Mouse (Mus musculus) cerebellum, adult 9-10 months (tissue): Measurements from ENCODE around the gene Snx8.

Experiments used
- DNase-seq: peaks from one replicate; pipeline ENCODE4 v3.0.0; 2022

Gene Snx8

DNA sequence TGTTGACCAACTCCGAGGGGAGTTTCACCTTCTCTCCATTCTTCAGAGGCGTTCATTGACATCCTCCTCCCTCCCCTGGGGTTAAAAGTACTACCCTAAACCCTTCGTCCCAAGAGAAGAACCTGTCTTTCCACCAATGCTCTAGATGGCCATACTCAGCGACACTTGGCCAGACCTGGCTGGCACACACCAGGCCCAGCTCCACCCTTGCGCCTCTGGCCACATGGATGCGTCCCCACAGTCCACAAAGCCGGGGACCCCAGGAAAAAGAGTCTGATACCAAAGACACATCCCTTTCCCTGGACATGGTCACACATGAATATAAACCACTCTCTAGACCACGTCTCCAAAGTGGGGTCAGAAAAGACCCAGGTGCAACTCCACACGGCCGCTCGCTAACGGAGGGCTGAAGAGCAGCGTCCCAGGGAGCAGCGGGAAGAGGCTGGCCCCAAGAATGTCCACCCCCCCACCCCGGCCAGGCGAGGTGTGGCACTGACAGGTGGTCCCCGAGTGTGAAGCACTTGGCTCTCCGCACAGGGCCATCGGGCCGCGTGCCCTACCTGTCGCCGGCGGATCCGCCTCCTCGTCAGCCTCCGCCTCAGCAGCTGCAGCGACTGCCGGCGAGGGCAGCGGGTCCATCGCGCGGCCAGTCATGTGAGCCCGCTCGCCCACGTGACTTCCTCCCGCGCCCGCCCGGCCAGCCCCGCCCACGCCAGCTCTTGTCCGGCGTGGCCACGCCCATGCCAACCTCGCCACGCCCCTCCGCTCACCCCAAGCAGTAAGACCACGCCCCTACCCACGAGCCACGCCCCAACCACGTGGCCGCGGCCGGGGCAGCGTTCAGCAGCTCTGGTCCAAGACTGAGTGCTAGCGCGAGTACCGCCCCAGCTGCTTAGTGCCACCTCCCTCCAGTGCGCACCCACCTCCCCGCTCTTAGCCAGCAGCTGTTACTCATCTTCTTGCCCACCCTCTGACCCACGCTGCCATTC lies at the start of gene Snx8:
Gene Snx8 (minus strand): TSS at position 675 of the 989 bp plus-strand sequence.
- DNase-seq: peak; percentile 90

DNA sequence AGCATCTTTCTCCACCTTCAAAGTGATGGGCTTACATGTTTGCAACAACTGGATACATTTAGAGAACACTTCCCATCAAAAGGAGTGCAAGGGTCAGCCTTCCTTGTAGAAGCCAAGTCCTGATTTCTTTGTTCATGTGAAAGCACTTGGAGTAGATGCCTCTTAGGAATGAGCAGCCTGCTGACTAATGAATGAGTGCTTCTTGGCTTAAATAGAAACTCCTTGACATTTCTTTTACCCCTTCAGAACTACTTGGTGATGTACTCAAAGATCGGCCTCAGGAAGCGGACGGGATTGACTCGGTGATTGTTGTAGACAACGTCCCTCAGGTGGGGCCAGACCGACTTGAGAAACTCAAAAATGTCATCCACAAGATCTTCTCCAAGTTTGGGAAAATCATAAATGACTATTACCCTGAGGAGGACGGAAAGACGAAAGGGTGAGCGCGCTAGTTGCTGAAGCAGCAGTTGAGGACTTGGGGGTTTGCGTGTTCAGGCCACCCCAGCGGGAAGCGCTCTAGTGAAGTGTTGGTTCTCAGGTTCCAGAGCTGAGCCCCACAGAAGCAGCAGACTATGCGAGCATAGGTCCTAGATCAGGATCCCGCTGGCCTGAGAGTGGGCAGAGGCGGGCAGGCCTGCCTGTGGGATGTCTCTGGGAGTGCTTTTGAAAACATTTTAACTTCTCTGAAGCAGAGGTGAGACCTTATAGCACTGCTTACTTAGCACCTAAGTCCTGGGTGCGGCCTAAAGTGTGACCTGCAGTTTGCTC lies 36.1 kb upstream of the Snx8 start:
- no peak for DNase-seq

DNA sequence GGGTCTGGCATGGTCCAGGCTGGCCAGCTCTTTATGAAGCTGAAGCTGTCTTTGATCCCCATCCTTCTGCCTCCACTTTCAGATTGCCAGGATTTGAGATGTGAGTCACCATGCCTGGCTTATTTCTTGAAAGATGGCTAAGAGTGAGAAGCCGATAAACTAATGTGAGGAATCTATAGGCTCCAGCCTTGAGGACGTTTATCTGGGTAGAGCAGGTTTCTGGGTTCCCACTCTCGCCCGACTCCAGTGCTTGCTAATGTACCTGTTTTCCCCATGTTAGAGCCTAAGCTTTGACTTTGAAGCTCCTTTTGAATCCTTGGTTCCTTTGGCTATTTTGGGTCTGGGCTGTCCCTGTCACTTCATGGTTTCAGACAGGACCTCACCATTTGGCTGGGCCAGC lies 31.6 kb upstream of the Snx8 start:
- no peak for DNase-seq

DNA sequence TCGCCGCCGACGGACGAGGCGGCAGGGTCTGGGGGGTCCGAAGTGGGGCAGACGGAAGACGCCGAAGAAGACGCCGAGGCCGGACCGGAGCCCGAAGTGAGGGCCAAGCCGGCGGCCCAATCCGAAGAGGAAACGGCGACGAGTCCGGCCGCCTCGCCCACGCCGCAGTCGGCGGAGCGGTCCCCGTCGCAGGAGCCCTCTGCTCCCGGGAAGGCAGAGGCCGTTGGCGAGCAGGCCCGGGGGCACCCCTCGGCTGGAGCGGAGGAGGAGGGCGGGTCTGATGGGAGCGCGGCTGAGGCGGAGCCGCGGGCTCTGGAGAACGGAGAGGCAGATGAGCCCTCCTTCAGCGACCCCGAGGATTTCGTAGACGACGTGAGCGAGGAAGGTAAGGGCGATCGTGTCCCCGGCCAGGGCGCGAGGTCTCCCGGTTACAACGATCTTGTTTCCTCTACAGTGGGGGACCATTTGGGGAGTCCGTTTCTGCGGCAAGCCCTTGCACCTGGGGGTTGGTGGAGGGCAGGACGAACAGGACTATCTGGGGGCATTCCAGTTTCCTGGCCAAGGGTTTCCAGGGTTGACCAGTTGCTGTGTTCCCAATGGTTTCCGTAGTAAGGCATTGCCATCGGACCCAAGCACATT lies 30.5 kb upstream of the Snx8 start:
- DNase-seq: peak; percentile 29

DNA sequence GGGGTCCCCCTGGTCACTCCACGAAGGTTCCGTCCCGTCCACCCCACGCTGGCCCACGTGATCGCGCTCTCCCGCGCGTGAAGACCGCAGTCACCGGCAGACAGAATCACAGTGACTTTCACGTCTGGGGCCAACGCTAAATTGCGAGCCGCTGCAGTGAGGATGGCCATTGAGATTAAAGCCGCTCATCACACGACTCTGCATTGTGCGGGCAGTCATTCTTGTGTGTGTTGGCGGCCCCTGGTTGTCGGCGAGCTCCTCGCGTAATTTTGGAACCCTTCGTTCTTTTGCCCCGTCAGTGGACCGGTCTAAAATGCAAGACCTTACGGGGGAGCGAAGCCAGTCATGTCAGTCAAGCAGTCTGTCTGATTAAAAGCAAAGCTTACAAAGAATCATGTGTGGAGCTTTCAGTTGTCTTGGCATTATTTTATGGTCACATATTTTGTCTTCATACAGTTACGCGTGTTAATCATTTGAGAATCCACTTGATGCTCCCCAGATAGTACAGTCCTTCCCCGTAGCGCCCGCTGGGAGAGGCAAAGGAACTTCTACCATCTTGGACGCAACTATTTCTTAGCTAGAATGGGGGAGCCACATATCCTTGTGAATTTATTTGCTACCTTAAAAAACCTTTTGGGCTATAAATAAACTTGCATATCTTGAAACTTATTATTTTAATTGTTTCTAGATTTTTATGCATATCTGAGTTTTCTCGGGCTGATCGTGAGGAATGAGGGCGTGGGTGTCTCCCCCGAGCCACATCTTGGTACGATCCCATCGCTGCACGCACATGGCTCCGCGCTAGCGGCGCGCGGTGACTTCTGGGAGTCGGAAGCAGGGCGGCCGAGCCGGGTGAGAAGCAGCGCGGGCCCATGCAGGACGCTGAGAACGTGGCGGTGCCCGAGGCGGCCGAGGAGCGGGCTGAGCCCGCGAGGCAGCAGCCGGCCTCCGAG lies 29.7 kb upstream of the Snx8 start, which contains the start of gene Eif3b:
Gene Eif3b (plus strand): TSS at position 840 of the 953 bp plus-strand sequence.
- peak; percentile 95 for DNase-seq

DNA sequence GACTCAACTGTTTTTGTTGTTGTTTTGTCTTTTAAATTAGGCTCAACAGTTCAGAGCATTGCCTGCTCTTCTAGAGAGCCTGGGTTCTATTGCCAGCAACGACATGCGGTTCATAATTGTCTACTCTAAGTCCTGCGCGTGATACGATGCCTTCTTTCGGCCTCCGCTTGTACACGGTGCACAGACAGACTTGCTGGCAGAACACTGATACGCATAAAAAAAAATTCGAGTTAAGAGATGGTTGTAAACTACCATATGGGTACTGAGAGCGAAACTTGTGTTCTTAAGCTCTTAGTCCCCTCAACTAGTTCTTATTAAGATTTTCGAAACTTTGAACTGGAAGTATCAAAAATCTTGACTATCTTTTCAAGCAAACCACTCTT lies 29.0 kb upstream of the Snx8 start:
- DNase-seq: no peak

DNA sequence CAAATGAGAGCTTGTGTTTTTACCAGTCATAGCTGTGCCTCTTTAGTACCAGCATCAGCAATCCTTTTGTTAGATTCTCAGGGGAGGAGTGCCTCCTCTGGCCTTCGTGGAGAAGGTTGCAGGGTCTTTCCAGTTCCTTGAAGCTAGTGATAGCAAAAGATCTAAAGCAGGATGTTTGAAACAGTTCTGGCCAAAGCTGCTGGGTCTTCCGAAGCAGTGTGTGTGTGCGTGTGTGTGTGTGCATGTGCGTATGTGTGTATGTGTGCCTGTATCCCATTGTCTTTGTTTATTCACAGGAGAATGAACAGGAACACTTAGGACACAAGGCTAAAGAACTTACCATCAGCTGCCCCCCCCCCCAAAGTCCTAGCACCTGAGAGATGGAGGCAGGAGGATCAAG lies 25.6 kb upstream of the Snx8 start:
- no peak for DNase-seq

DNA sequence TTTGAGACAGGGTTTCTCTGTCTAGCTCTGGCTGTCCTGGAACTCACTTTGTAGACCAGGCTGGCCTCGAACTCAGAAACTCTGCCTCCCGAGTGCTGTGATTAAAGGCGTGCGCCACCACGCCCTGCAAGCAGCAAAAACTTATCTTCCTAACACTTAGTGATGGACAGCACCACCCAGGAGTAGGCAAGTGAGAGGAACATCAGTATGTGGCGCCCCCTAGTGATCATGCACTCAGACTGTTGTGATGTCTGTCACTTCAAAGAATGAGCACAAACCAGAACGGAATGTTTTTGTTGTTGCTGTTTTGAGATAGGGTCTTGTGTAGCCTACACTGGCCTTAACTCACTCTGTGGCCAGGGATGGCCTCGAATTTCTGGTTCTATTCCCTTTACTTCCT lies 22.3 kb upstream of the Snx8 start:
- DNase-seq: peak; percentile 45

DNA sequence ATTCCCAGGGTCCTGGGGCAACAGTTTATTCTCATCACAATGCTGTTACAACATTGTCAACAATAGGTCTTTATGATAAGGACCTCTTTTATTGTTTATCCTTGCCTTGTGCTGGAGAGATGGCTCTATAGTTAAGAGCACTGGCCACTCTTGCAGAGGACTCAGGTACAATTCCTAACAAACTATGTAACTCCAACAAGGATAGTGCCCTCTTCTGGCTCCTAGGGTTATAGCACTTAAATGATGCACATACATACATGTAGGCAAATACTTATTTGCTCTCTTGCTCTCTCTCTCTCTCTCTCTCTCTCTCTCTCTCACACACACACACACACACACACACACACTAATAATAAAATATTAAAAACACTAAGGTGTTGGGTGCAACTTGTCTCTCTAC lies 19.7 kb upstream of the Snx8 start:
- no peak for DNase-seq

DNA sequence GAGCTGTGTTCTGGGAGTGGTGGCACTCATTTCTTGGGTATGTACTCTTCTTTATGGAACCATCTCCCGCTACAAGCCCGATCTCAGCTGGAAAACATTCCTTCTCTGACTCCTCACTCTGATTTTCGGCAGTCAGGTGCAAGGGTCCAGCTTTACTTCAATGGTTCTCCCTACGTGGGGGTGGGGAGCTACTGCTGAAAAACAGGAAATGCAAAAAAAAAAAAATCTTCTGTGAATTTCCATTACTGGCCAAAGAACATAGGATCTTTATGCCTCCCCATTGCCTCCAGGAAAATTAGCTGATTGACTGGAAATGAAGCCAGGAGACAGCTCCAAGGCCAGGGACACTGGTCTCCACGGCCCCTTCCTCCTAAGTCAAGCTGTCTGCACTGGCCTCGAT lies 17.6 kb upstream of the Snx8 start:
- DNase-seq: no peak

DNA sequence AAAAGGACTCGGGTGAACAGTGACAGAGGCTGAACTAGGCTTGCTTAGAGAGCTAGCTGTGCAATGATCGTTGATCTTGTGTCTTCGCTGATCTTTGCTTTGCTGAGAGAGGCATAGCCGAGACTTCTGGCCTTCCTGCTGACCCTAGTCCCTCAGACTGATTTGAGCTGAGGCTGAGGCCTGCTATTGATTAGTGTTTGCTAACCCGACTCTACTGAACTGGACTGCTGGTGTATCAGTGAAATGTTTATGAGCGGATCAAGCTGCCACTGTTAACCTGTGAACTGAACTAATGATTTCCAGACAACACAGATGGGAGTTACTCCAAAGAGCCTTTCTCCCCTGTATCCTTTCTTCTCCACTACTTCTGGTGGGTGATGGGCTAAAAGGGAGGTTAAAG lies 16.1 kb upstream of the Snx8 start:
- DNase-seq: no peak

DNA sequence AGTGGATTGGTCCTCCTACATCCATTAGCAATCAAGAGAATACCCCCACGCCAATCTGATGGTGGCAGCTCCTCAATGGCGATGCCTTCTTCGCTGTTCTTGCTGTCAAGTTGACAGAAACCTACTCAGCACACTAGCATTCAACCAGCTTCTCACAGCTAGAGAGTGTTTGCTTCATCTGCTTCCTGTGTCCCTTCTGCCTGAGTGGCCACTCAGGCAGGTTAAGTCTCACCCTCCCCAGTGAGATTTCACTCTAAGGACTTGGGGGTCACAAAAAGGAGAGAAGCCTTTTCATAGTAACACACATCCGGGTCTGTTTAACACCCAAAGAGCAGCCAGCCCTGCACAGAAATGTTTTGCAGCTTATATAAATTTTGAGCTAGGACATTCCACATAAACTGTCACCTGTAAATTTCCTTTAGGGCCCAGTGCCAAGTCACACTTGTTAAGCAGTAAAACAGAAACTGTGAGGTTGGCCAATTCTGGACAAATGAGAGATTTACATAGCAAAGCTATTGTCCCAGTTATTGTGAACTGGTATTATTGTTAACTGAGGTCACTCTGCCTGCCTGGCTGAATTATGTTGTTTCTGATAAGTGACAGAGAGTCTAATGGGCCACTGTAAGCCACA lies 13.7 kb upstream of the Snx8 start:
- DNase-seq: no peak

DNA sequence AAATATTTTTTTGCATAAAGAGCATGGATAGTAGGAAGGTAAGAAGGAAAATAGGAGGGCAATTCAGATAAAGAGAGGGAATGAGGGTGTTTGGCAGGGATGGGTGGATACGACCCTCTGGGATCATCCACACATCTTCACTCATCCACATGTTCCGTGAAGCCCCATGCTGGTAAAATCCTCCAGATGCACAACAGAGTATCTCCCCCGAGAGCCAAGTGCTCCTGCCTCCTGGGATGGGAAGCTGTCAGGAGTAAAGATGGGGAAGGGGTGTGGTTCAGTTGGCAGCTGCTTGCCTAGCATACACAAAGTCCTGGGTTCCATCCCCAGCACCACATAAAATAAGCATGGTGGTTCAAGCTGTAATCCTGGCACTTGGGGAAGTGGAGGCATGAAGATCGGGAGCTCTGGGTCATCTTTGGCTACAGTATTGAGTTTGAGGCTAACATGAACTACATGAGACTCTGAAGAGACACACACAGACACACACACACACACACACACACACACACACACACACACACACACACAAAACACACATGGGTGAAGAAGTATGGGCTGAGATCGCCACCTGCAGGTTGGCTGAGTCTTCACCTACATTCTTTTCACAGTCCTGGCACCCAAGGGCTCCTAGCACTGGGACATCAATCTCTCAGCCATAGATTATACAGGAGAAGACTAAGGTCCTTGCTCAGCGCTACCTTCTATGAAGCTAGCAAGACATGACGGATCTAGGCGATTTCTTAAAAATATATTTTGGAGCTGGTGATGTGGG lies 7.3 kb upstream of the Snx8 start:
- no peak for DNase-seq

DNA sequence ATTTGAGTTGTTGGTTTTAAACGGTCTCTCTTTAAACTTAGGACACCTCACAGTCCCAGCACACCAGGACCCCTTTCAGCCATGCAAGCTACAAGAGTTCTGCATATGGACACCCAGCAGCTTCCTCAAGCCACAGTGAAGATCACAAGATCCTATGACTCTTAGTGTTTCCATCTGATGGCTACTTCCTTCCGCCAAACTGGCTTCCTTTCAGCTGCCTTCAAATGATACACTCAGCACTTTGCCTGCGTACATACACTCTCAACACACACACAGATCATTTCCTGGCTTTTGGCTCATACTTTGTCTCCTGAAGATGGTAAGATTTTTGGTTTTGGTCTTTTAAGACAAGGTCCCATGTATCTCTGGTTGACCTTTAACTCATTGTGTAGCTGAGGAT lies 3.6 kb upstream of the Snx8 start:
- no peak for DNase-seq

DNA sequence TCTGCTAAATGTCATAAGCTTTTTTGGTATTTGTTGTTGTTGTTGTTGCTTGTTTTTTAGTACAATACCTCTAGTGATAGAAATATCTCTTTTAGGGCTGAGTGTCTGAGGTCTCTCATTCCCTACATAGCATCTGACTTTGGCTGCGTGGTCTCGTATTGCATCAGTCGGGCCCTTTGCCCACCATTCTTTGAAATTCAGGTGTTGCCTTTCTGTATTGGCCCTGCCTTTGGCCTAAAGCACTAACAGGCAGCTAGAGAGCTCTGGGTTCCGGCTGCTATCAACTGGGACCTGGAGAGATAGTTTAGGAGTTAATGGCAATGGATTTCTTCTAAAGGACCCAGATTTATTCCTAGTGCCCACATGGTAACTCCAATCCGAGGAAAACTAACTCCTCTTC lies 2.9 kb upstream of the Snx8 start:
- DNase-seq: no peak

DNA sequence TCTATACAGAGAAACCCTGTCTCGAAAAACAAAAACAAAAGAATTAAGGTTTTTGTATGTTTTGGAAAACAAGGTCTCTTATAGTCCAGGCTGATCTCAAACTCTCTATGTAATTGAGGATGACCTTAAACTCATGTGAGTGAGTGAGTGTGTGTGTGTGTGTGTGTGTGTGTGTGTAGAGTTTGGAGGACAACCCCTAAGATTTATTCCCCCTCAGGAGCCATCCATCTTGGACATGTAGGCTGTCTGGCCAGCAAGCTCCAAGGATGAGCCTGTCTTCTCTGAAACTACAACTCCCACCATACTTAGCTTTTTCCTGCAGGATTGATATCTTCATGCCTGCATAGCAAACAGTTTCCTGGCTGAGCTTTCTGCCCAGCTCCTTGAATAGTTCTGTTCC lies 2.4 kb upstream of the Snx8 start:
- DNase-seq: no peak

DNA sequence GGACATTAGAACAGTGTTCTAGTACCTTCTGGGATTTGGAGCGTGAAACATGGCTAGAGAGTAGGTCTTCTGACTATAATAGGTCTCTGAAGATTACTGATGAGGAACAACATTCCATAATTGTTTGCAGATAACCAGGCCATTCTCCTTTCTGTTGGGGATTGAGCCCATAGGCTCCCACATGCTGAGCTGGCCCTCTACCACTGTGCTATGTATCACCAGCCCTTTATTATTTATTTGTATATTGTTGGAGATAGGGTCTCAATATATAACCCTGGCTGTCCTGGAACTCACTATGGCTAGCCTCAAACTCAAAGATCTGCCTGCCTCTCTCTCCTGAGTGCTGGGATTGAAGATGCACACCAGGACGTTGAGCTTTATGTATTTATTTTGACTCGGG lies 585 bp upstream of the Snx8 start:
- no peak for DNase-seq

DNA sequence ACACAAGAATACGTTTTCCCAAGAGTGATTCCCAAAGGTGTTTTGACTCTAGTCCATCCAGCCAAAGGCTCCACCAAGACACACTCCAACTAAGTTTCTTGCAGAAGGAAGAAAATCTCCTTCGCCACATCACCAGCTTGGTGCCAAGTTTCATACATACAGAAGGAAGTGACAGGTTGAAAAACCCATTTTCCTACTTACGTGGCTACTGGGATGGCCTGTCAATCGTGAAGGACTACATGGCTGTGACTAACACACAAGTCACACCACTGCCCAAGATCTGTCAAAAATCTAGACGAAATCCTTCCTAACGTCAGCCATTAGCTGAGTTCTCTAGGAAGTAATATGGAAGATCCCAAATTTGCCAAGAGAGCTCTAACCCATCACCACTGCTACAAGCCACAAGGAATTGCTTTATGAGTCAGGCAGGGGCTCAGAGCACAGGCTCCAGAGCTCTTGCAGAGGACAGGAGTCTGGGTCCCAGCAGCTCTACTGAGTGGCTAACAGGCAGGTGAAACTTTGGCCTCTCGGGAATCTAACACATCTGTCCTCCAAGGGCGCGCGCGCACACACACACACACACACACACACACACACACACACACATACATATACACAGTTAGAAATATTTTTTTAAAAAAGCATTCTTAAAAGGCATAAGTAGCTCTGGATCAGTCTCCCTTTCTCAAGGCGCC lies 1.1 kb downstream of the Snx8 start:
- no peak for DNase-seq

DNA sequence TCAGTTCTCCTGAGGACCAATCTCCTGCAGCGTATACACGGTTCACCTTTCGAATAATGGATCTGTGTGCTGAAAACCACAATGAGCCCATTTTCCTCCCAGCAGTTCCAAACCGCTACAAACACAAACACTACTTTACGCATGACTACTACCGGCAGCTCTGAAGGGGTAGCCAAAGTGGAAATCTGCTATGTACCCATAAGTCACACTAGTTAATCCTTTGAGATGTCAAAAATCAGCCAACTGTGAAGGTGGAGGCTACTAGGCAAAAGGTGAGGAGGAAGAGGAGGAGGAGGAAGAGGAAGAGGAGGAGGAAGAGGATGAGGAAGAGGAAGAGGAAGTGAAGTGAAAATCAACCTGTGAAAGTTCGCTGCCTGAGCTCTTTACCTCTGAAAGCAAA lies 1.8 kb downstream of the Snx8 start:
- no peak for DNase-seq

DNA sequence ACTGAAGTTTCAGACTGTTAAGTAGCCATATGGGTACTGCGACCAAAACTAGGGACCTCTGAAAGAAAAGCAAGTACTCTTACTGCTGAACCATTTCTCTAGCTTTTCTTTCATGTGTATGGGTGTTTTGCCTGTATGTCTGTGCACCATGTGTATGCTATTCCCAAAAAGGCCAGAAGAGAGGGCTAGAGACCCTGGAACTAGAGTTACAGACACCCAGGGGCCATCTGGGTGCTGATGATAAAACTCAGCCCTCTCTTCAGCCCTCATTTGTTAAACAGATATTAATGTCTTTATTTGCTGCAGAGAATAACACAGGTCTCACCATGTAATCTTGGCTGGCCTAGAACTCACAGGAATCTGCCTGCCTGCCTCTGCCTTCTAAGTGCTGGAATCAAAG lies 4.6 kb downstream of the Snx8 start:
- DNase-seq: no peak
